18 mouse cellular contexts compared by ENCODE assay signal in the genomic region with DNA sequence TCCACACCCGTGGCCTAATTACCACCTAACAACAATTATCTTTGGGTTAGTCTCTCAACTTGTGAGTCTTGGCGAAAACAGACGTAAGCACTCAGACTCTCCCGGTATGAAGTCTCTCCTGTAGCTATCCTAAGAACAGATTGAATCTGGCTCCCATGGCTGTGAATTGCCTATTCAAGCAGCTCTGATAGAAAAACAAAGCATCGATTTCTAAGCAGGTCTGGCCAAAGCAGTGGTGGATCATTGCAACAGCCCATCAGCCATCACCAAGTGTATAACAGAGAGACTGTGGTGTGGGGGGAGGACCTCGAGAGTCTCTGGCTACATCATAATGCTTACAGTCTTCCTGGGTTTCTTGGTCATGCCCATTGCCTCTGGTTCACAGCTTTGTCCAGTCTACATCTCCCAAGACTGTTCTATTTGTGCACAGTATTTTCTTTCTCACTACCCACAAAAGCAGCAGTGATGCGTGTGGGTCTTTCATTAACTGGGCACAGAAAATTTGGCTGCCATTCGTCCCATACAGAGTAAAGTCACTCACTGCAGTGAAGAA. TPM values are rescaled to one million over a fixed set of nuclear protein-coding genes. Genes with fewer than 3 reads are reported as not detected.
A peak's percentile ranks its signal among the peaks of the same experiment; 100 is the strongest.
DNase-seq lines count a peak whose midpoint lies in the region; ATAC-seq lines count a peak whose summit lies in the region.
"Had no signal": no experiment of that assay in that cellular context is flagged by ENCODE, and none has a peak within 500 bp of the region (broad histone marks: within the 10 kb centered on the region; RNA-seq: fewer than 3 reads in every experiment).

No protein-coding gene starts in this region.

- H3K36me3 ChIP-seq in forebrain, embryonic 15.5 days: no peaks in the 10 kb centered on the region
- H3K36me3 ChIP-seq in hindbrain, embryonic 16.5 days (ENCODE audit: control insufficient read depth, insufficient read depth, low read length): no peaks in the 10 kb centered on the region
- no peaks in the 10 kb centered on the region for H3K36me3 ChIP-seq in neural tube, embryonic 13.5 days
- H3K36me3 ChIP-seq: heart, embryonic 12.5 days; liver, embryonic 13.5 days had no signal

- no peaks in the 10 kb centered on the region for H3K9me3 ChIP-seq in forebrain, embryonic 15.5 days
- no peaks in the 10 kb centered on the region for H3K9me3 ChIP-seq in hindbrain, embryonic 16.5 days (ENCODE audit: control insufficient read depth, low read length)
- no peaks in the 10 kb centered on the region for H3K9me3 ChIP-seq in neural tube, embryonic 13.5 days
- H3K9me3 ChIP-seq: heart, embryonic 12.5 days; liver, embryonic 13.5 days had no signal

- H3K4me3 ChIP-seq in forebrain, embryonic 15.5 days: no peak overlapping the region
- H3K4me3 ChIP-seq in hindbrain, embryonic 16.5 days (ENCODE audit: low read length): no peak overlapping the region
- H3K4me3 ChIP-seq in neural tube, embryonic 13.5 days: no peak overlapping the region
- H3K4me3 ChIP-seq: heart, embryonic 12.5 days; liver, embryonic 13.5 days had no signal

- peak overlapping the region; percentile 89 for H3K27ac ChIP-seq in forebrain, embryonic 15.5 days (replicated peaks)
- H3K27ac ChIP-seq in hindbrain, embryonic 16.5 days (ENCODE audit: low read depth, low read length): peak overlapping the region; percentile 5; the same call in 1 of the 2 replicates
- peak overlapping the region; percentile 28 for H3K27ac ChIP-seq in neural tube, embryonic 13.5 days (replicated peaks)
- H3K27ac ChIP-seq: liver, embryonic 13.5 days had no signal

- no peak overlapping the region for H3K9ac ChIP-seq in forebrain, embryonic 15.5 days (replicated peaks)
- no peak overlapping the region for H3K9ac ChIP-seq in hindbrain, embryonic 16.5 days (ENCODE audit: low read depth, low read length)
- H3K9ac ChIP-seq in neural tube, embryonic 13.5 days: no peak overlapping the region
- H3K9ac ChIP-seq: heart, embryonic 12.5 days; liver, embryonic 13.5 days had no signal

- intact Hi-C loops in heart, postnatal 25 days (cut with DNase I): no loop called here

- peaks cover 34% of the 10 kb centered on the region for H3K4me1 ChIP-seq in forebrain, embryonic 15.5 days
- peaks cover 15% of the 10 kb centered on the region for H3K4me1 ChIP-seq in hindbrain, embryonic 16.5 days (ENCODE audit: control insufficient read depth, insufficient read depth, low read depth, low read length)
- peaks cover 35% of the 10 kb centered on the region for H3K4me1 ChIP-seq in neural tube, embryonic 13.5 days (replicated peaks)
- H3K4me1 ChIP-seq: liver, embryonic 13.5 days had no signal

- peak; percentile 68 for ATAC-seq in forebrain, embryonic 15.5 days (replicated peaks)
- ATAC-seq in hindbrain, embryonic 16.5 days: peak; percentile 76
- ATAC-seq in neural tube, embryonic 13.5 days (ENCODE audit: low read depth): peak; percentile 38; the same call in 1 of the 2 replicates
- ATAC-seq: lung, postnatal 0 days had no signal

- WGBS in forebrain, embryonic 15.5 days: 10% methylated on average over 8 of the region's 8 CpGs
- WGBS in hindbrain, embryonic 16.5 days: 37% methylated on average over 8 of the region's 8 CpGs
- WGBS in neural tube, embryonic 13.5 days: 50% methylated on average over 8 of the region's 8 CpGs

- no peak overlapping the region for H3K4me2 ChIP-seq in forebrain, embryonic 15.5 days (replicated peaks)
- no peak overlapping the region for H3K4me2 ChIP-seq in hindbrain, embryonic 16.5 days (ENCODE audit: low read length)
- no peak overlapping the region for H3K4me2 ChIP-seq in neural tube, embryonic 13.5 days
- H3K4me2 ChIP-seq: heart, embryonic 12.5 days; liver, embryonic 13.5 days had no signal

- H3K27me3 ChIP-seq in forebrain, embryonic 15.5 days: no peaks in the 10 kb centered on the region
- no peaks in the 10 kb centered on the region for H3K27me3 ChIP-seq in hindbrain, embryonic 16.5 days (replicated peaks; ENCODE audit: control insufficient read depth, insufficient read depth, low read length)
- no peaks in the 10 kb centered on the region for H3K27me3 ChIP-seq in neural tube, embryonic 13.5 days
- H3K27me3 ChIP-seq: CH12.LX; heart, embryonic 12.5 days; liver, embryonic 13.5 days had no signal

- peak; percentile 75 for DNase-seq in heart, adult 11 months
- DNase-seq in heart, postnatal 25 days (ENCODE audit: low spot score): no peak
- DNase-seq in embryo, embryonic 10.5 days (ENCODE audit: low spot score): no peak
- no peak for DNase-seq in adrenal gland, postnatal 14 days
- no peak for DNase-seq in lung, adult 18-20 months
- DNase-seq: adrenal gland, postnatal 36 days; gastrocnemius, postnatal 25 days; heart, postnatal 4 days; kidney, adult 11 months; kidney, postnatal 4 days; liver, embryonic 13.5 days; thymus, postnatal 14 days had no signal

RNA-seq across cellular contexts. Expression of gene Gramd1b, which starts 8.5 kb away (rescaled TPM):
- total RNA-seq in heart, postnatal 25 days (2021): 10 to 100 TPM; 19.1 to 20.2 TPM
- 18.2 and 19.6 TPM in 2 replicates for polyA plus RNA-seq in forebrain, embryonic 15.5 days (2015; fragmentation: Nextera tagmentation; extraction: Ambion mirVana)
- polyA plus RNA-seq in hindbrain, embryonic 16.5 days (2015; fragmentation: Nextera tagmentation; extraction: Ambion mirVana): 17.0 and 18.5 TPM in 2 replicates
- polyA plus RNA-seq in neural tube, embryonic 13.5 days (2015; fragmentation: Nextera tagmentation; extraction: Ambion mirVana): 9.5 and 12.0 TPM in 2 replicates
- 452 and 489 TPM in 2 replicates for total RNA-seq in adrenal gland, postnatal 14 days (2021)

Comparison
In these comparisons a context has a peak if more than half of its experiments do, and no peak if none do; other contexts are left out.
1. H3K27ac ChIP-seq: peak in every context shown above with its lines; median percentile 89 in forebrain, embryonic 15.5 days; 28 in neural tube, embryonic 13.5 days; 5 in hindbrain, embryonic 16.5 days.